Mouse (Mus musculus) adrenal gland, adult 18-20 months (tissue): Measurements from ENCODE around the gene Lrrc38. TPM values are rescaled to one million over a fixed set of nuclear protein-coding genes. Genes with fewer than 3 reads are reported as not detected.

ENCODE experiments used
- DNase-seq, 2 experiments: peaks; one replicate each; pipeline ENCODE4 v3.0.0; 2021 to 2022; ENCODE audit warnings: low spot score in 2 of 2
- total RNA-seq, 2 experiments: library from RNA; stranded (reverse); gene quantifications; 1 replicate in 1 of 2; 2 replicates in 1 of 2; pipeline ENCODE4 v1.2.3; 2021

The Lrrc38 gene
- total RNA-seq, 2 experiments from 2014 or later = 0.43 TPM; not detected in 1

- DNase-seq = peak in 1 of 2 experiments; percentile 7
Observed at GRCm38 (mm10) chr4:143350047-143351015, 774 bp downstream of the Lrrc38 start.

GRCm38 (mm10) chr4:143352301-143352700 is 2.7 kb downstream of the Lrrc38 start:
- no peak for DNase-seq

GRCm38 (mm10) chr4:143361520-143361919 is 12.0 kb downstream of the Lrrc38 start:
- no peak for DNase-seq

GRCm38 (mm10) chr4:143366415-143367041 is 17.0 kb downstream of the Lrrc38 start:
- no peak for DNase-seq

- no peak for DNase-seq
Observed at GRCm38 (mm10) chr4:143379480-143379879, 29.9 kb downstream of the Lrrc38 start.

GRCm38 (mm10) chr4:143379931-143380715 is 30.6 kb downstream of the Lrrc38 start:
- no peak for DNase-seq

- DNase-seq = peak in 1 of 2 experiments; percentile 27
Observed at GRCm38 (mm10) chr4:143380716-143381004, 31.1 kb downstream of the Lrrc38 start.

- no peak for DNase-seq
Observed at GRCm38 (mm10) chr4:143382163-143382562, 32.6 kb downstream of the Lrrc38 start.

GRCm38 (mm10) chr4:143383646-143384045 is 34.1 kb downstream of the Lrrc38 start:
- no peak for DNase-seq

- peak; percentile 15 to 31 for DNase-seq
Observed at GRCm38 (mm10) chr4:143388955-143389702, 39.6 kb downstream of the Lrrc38 start.

- no peak for DNase-seq
Observed at GRCm38 (mm10) chr4:143394181-143394580, 44.6 kb downstream of the Lrrc38 start, which contains the start of gene Pramel1. Gene Pramel1 (plus strand): TSS chr4:143394428.

GRCm38 (mm10) chr4:143411566-143412218 is 62.1 kb downstream of the Lrrc38 start:
- DNase-seq = no peak

GRCm38 (mm10) chr4:143412219-143413092 is 62.9 kb downstream of the Lrrc38 start, which contains the start of gene Pramef8:
Gene Pramef8 (plus strand): TSS chr4:143412426.
- DNase-seq = peak; percentile 78 to 80

- no peak for DNase-seq
Observed at GRCm38 (mm10) chr4:143413621-143414020, 64.1 kb downstream of the Lrrc38 start.

- no peak for DNase-seq
Observed at GRCm38 (mm10) chr4:143414121-143414520, 64.6 kb downstream of the Lrrc38 start.
